In genomic region chr17:83061843-83062242, GRCm38 (mm10) we compare ENCODE assay signal across 12 mouse cellular contexts.
"Had no signal": no experiment of that assay in that cellular context is flagged by ENCODE, and none has a peak within 500 bp of the region (broad histone marks: within the 10 kb centered on the region; RNA-seq: fewer than 3 reads in every experiment).

No protein-coding gene starts in this region.

- H3K36me3 ChIP-seq: limb, embryonic 13.5 days; midbrain, embryonic 15.5 days; neural tube, embryonic 12.5 days; stomach, embryonic 15.5 days had no signal

- H3K27ac ChIP-seq: limb, embryonic 13.5 days; liver, embryonic 14.5 days; midbrain, embryonic 15.5 days; neural tube, embryonic 12.5 days; stomach, embryonic 15.5 days had no signal

- H3K4me1 ChIP-seq: neural tube, embryonic 12.5 days; stomach, embryonic 15.5 days had no signal

- H3K9me3 ChIP-seq: limb, embryonic 13.5 days; midbrain, embryonic 15.5 days; neural tube, embryonic 12.5 days; stomach, embryonic 15.5 days had no signal

- H3K4me2 ChIP-seq: limb, embryonic 13.5 days; midbrain, embryonic 11.5 days; midbrain, embryonic 15.5 days; neural tube, embryonic 12.5 days; stomach, embryonic 15.5 days had no signal

- H3K4me3 ChIP-seq: limb, embryonic 13.5 days; midbrain, embryonic 15.5 days; neural tube, embryonic 12.5 days; stomach, embryonic 15.5 days had no signal

- DNase-seq: kidney, adult 11 months; kidney, postnatal 10 days; lung, adult 18-20 months; retina, postnatal 1 day; right cerebral cortex, postnatal 4 days; spleen, adult 18-20 months had no signal

- ATAC-seq: midbrain, embryonic 15.5 days had no signal

- H3K27me3 ChIP-seq: neural tube, embryonic 12.5 days; stomach, embryonic 15.5 days had no signal

- H3K9ac ChIP-seq: limb, embryonic 13.5 days; liver, embryonic 14.5 days; midbrain, embryonic 15.5 days; neural tube, embryonic 12.5 days; stomach, embryonic 15.5 days had no signal
